Mouse (Mus musculus) forebrain, embryonic 14.5 days (tissue): Measurements from ENCODE around the gene Calm1. TPM values are rescaled to one million over a fixed set of nuclear protein-coding genes. Genes with fewer than 3 reads are reported as not detected.

ENCODE experiments used
- ATAC-seq: fragments of 200-750 bp; cut with Nextera tagmentation; 2 replicates; pipeline ENCODE4 v1.8.0; 2017; ENCODE audit warnings: mild to moderate bottlenecking, moderate library complexity
- DNase-seq: peaks from one replicate; pipeline ENCODE4 v3.0.0-alpha.2; 2015; ENCODE audit warnings: low spot score
- H3K27ac ChIP-seq: fragments of 300-500 bp; sonication (generic); 2 replicates; pipeline ENCODE4 v1.5.1; 2014; ENCODE audit warnings: low read depth, mild to moderate bottlenecking, control low read depth, low read length, moderate library complexity
- H3K27me3 ChIP-seq: fragments of 300-500 bp; sonication (generic); replicated peaks from 2 replicates; pipeline ENCODE4 v1.6.1; 2014; ENCODE audit warnings: low read length, control low read depth, mixed read lengths; ENCODE audit not compliant: control insufficient read depth, insufficient read depth
- H3K36me3 ChIP-seq: fragments of 300-500 bp; sonication (generic); 2 replicates; pipeline ENCODE4 v1.6.1; 2014; ENCODE audit warnings: low read length, control low read depth; ENCODE audit not compliant: control insufficient read depth, insufficient read depth
- H3K4me1 ChIP-seq: fragments of 300-500 bp; sonication (generic); 2 replicates; pipeline ENCODE4 v1.6.1; 2014; ENCODE audit warnings: antibody characterized with exemption, low read length, control low read depth; ENCODE audit not compliant: control insufficient read depth, insufficient read depth
- H3K4me2 ChIP-seq: fragments of 300-500 bp; sonication (generic); 2 replicates; pipeline ENCODE4 v1.6.1; 2014; ENCODE audit warnings: mild to moderate bottlenecking, control low read depth, low read length
- H3K4me3 ChIP-seq: fragments of 300-500 bp; sonication (generic); 2 replicates; pipeline ENCODE4 v1.5.1; 2014; ENCODE audit warnings: low read depth, low read length, control low read depth
- H3K9ac ChIP-seq: fragments of 300-500 bp; sonication (generic); 2 replicates; pipeline ENCODE4 v1.6.1; 2014; ENCODE audit warnings: mild to moderate bottlenecking, low read length, control low read depth, moderate library complexity
- H3K9me3 ChIP-seq: fragments of 300-500 bp; sonication (generic); replicated peaks from 2 replicates; pipeline ENCODE4 v1.6.1; 2016; ENCODE audit warnings: low read length, control low read depth, mixed read lengths; ENCODE audit not compliant: control insufficient read depth
- whole genome bisulfite sequencing: fragments of 180-500 bp; shearing (Covaris S2); extraction: QIAGEN DNeasy Blood & Tissue Kit; methylation state at CpG from one replicate; pipeline ENCODE4 v1.1.7; 2014; 5-methylcytosine and 5-hydroxymethylcytosine counted together
- polyA plus RNA-seq: library from polyadenylated mRNA; unstranded; fragments of >200 nt; fragmentation: Nextera tagmentation; extraction: Ambion mirVana; gene quantifications from 2 replicates; pipeline ENCODE4 v1.2.1, GENCODE M21; 2014

Calm1 gene
- polyA plus RNA-seq, 1 experiment from 2014 or later = 2,256 TPM

DNA sequence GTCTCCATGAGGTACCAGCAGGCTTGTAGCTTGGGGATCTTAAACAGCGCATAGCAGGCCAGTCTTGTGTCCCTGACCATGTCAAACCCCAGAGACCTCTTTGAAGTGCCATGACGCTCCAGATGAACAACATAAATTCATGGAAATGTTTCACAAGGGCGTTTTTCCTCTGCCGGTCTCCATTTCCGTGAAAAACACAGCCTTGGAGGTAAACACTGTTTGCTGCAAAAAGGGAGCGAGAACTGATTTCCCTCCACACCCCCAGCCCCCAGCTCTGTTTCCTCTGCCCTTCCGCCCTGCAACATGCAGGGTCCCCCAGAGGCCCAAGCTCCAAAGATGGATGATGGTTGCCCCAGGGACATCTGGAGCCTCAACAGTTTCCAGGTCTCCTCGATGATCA is 24.3 kb downstream of the Calm1 start:
- H3K27ac ChIP-seq = peak overlapping the region; percentile 39; the same call in 1 of the 2 replicates
- H3K4me2 ChIP-seq = no peak overlapping the region
- no peaks in the 10 kb centered on the region for H3K9me3 ChIP-seq
- ATAC-seq (no peak), DNase-seq (no peak)
- H3K4me1 ChIP-seq = peaks cover 33% of the 10 kb centered on the region
- WGBS = 80% methylated on average over 8 of the region's 8 CpGs
- H3K4me3 ChIP-seq = no peak overlapping the region
- H3K9ac ChIP-seq = no peak overlapping the region
- no peaks in the 10 kb centered on the region for H3K27me3 ChIP-seq
- H3K36me3 ChIP-seq = no peaks in the 10 kb centered on the region

DNA sequence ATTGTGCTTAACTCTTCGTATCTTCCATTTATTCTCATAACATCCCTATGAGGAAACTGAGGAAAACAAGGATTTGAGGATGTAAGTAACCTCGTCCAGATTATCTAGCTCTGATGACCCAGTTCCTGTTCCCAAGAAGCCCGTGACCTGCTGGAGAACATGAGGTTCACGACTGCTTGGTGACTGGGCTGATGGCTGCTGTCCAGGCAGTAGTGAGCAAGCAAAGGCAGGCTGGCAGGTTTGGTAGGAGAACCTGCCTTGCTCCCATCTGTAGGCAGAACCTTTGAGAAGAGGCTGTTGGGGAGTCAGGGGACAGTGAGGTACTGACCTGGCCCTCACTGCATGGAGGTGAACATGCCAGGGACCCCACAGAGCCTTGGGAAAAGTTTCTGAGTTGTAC is 26.0 kb downstream of the Calm1 start:
- DNase-seq = no peak
- no peak overlapping the region for H3K4me3 ChIP-seq
- H3K4me1 ChIP-seq = peaks cover 34% of the 10 kb centered on the region
- ATAC-seq = no peak
- H3K9me3 ChIP-seq = no peaks in the 10 kb centered on the region
- no peak overlapping the region for H3K4me2 ChIP-seq
- no peaks in the 10 kb centered on the region for H3K27me3 ChIP-seq
- H3K36me3 ChIP-seq = no peaks in the 10 kb centered on the region
- no peak overlapping the region for H3K27ac ChIP-seq
- WGBS = 93% methylated on average over 4 of the region's 4 CpGs
- no peak overlapping the region for H3K9ac ChIP-seq

DNA sequence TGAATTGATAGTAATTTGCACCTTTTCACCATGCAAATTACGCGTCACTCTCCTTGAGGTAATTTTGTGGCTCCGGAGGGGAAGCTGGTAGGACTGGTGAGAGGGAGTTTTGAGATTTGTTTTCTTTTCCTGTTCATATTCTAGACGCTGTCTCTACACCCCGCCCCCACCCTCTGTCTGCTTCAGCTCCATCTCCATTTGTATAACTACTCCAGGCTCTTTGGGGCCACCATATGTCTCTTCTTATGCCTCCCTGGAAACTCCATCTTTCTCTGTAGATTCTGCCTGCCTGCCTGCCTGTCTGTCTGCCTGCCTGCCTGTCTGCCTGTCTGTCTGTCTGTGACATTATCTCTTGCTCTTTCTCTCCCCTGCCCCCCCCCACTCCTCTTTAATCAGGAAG is 26.8 kb downstream of the Calm1 start:
- peak; percentile 39 for DNase-seq
- Histone ChIP-seq H3K4me2 (no peak overlapping the region), H3K27ac (peak overlapping the region; percentile 63; the same call in 1 of the 2 replicates), H3K4me1 (peaks cover 34% of the 10 kb centered on the region), H3K36me3 (no peaks in the 10 kb centered on the region), H3K4me3 (no peak overlapping the region), H3K9me3 (no peaks in the 10 kb centered on the region), H3K9ac (no peak overlapping the region), H3K27me3 (no peaks in the 10 kb centered on the region)
- peak; percentile 40; the same call in 1 of the 2 replicates for ATAC-seq
- WGBS = 62% methylated on average over 5 of the region's 5 CpGs

DNA sequence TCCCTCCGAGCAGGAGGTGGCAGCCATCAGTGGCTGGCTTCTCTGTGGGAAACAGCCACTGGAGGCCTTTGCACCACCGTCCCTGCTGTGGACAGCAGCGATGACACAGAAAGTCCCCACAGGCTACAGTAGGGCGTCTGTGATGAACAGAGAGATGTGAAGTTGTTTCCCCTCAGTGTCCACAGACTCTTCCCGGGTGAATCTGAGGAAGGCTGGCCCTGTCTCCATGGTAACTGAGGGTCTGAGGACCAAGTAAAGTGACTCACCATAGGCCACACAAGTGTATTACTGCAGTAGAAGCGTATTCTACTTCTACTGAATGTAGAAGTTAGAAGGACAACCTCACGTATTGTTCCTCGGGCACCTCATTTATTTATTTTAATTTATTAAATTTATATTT is 27.4 kb downstream of the Calm1 start:
- Histone ChIP-seq H3K9ac (no peak overlapping the region), H3K4me1 (peaks cover 30% of the 10 kb centered on the region)
- peak; percentile 45 for ATAC-seq

DNA sequence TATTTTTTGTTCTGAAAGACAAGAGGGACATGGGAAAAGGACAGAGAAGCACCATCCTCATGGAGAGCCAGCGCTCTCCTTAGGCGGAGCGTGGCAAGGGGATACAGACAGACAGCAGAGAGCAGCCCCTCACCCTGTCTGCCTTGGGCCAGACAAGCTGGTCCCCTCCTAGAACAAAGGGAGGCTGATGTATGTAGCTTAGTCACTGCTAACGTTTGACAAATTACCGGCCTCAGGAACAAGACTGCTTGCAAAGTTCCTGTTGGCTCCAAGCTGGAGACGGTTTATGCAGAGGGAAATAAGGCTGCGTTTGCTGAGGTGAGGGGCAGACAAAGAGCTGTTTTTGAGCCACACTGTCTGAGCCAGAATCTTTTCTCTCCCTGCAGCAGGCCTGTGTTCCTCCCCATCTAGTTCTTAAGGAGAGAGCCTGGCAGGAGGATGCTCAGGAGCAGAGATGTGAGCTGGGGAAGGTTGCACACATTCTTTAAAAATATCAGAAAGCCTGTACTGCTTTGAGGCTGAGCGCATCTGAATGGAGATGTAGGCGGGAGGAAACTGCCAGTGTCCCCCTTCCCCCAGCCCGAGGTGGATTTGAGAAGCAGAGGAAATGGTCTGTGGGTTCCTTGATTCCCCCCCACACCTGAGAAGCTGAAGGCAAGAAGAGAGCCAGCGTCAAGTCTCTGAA is 28.9 kb downstream of the Calm1 start:
- ATAC-seq (peak; percentile 59), DNase-seq (peak; percentile 38)
- peak overlapping the region; percentile 53; the same call in 1 of the 2 replicates for H3K27ac ChIP-seq

More for the DNA sequence above, 27.4 kb downstream of the Calm1 start:
- no peak overlapping the region for H3K4me3 ChIP-seq
- H3K9me3 ChIP-seq = no peaks in the 10 kb centered on the region
- WGBS = 64% methylated on average over 8 of the region's 8 CpGs
- no peaks in the 10 kb centered on the region for H3K27me3 ChIP-seq
- peak; percentile 59 for DNase-seq
- H3K27ac ChIP-seq = peak overlapping the region; percentile 63; the same call in 1 of the 2 replicates
- no peaks in the 10 kb centered on the region for H3K36me3 ChIP-seq
- no peak overlapping the region for H3K4me2 ChIP-seq

DNA sequence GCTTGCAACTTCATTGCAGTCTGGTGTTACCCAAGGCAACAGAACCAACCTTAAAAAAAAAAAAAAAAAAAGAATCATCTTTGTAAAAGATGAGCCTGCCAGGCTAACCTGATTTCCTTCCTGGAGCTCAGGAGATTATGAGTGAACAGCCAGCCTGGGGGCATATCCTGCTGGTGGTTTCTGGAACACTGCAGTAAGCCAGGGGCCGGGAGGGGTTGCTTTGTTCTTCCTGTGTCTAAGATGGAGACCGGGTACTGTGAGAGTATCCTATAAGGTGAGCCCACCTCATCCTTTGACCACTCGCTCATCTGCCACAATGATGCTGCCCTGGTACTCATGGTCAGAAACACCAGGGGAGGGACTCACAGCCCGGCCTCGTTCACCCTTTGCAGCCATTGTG is 35.0 kb downstream of the Calm1 start:
- H3K4me2 ChIP-seq = no peak overlapping the region
- H3K9me3 ChIP-seq = no peaks in the 10 kb centered on the region
- ATAC-seq (no peak), DNase-seq (no peak)
- H3K9ac ChIP-seq = no peak overlapping the region
- no peaks in the 10 kb centered on the region for H3K27me3 ChIP-seq
- no peak overlapping the region for H3K4me3 ChIP-seq
- WGBS = 87% methylated on average over 5 of the region's 5 CpGs
- no peak overlapping the region for H3K27ac ChIP-seq
- no peaks in the 10 kb centered on the region for H3K4me1 ChIP-seq
- no peaks in the 10 kb centered on the region for H3K36me3 ChIP-seq

More for the DNA sequence above, 28.9 kb downstream of the Calm1 start:
- Histone ChIP-seq H3K36me3 (no peaks in the 10 kb centered on the region), H3K9ac (peak overlapping the region; percentile 45), H3K4me2 (no peak overlapping the region), H3K4me1 (peaks cover 22% of the 10 kb centered on the region), H3K27me3 (no peaks in the 10 kb centered on the region), H3K9me3 (no peaks in the 10 kb centered on the region), H3K4me3 (no peak overlapping the region)
- 28% methylated on average over 11 of the region's 11 CpGs for WGBS

DNA sequence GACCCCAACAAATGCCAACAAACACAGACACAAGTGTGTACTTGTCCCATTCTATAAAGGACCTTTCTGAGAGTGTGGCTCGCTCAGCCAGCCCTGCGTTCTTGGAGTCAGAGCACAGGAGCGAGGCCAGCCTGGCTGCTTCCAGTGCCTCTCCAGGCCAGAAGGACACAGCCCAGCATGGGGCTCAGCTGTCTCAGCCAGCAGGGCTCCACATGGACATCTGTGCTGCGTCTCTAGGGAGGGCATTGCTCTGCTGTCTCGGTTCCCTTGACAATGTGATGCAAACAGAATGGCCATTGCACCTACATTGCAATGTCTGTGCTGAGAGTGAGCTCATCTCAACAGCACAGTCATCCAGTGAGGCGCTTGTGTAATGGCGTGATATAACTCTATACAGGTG is 35.7 kb downstream of the Calm1 start:
- H3K4me3 ChIP-seq = no peak overlapping the region
- ATAC-seq = no peak
- peaks cover 6% of the 10 kb centered on the region for H3K4me1 ChIP-seq
- no peaks in the 10 kb centered on the region for H3K27me3 ChIP-seq
- no peak for DNase-seq
- H3K9me3 ChIP-seq = no peaks in the 10 kb centered on the region
- 84% methylated on average over 7 of the region's 7 CpGs for WGBS
- no peak overlapping the region for H3K9ac ChIP-seq
- no peaks in the 10 kb centered on the region for H3K36me3 ChIP-seq
- no peak overlapping the region for H3K27ac ChIP-seq
- H3K4me2 ChIP-seq = no peak overlapping the region

DNA sequence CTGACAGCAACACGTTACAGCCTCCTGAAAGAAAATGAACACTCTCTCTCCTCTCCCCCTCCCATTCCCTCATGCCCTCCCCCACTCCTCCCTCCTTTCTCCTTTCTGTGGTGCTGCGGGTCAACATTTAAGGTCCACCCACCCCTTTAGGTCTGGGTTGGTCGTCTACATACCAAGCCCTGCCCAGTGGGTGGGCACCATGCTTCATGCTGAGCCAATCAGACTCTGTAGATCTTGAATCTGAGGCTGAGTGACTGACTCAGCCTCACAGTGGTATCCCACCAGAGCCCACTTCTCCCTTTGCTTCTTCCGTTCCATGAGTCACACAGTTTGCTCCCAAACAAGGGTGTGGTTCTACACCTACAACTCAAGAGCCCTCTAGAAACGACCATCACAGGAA is 36.2 kb downstream of the Calm1 start:
- no peak overlapping the region for H3K9ac ChIP-seq
- no peak overlapping the region for H3K4me3 ChIP-seq
- H3K9me3 ChIP-seq = no peaks in the 10 kb centered on the region
- DNase-seq = no peak
- H3K4me2 ChIP-seq = no peak overlapping the region
- 56% methylated on average over 5 of the region's 5 CpGs for WGBS
- ATAC-seq = no peak
- H3K4me1 ChIP-seq = peaks cover 8% of the 10 kb centered on the region
- no peak overlapping the region for H3K27ac ChIP-seq
- no peaks in the 10 kb centered on the region for H3K27me3 ChIP-seq
- no peaks in the 10 kb centered on the region for H3K36me3 ChIP-seq

DNA sequence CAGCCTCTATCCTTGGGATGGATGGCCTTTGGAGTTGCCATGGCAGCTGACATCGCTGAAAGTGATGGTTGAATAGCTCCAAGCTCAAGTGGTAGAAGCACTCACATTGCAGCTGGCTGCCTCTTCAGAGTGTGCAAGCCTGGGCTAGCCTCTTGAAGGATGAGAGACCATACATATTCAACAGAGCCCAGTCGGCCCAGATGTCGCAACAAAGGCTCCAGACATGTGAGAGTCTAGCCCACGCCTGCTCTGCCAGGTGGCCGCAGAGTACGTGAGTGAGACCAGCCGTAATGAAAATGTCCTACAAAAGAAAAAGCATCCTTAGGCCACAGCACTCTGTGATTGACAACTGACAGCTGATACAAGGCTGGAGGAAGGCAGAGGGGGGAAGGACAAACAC is 40.2 kb downstream of the Calm1 start:
- Histone ChIP-seq H3K9ac (no peak overlapping the region), H3K9me3 (no peaks in the 10 kb centered on the region), H3K36me3 (no peaks in the 10 kb centered on the region), H3K27me3 (no peaks in the 10 kb centered on the region), H3K4me1 (peaks cover 11% of the 10 kb centered on the region), H3K4me3 (no peak overlapping the region), H3K27ac (peak overlapping the region; percentile 49), H3K4me2 (no peak overlapping the region)
- WGBS = 43% methylated on average over 7 of the region's 7 CpGs
- peak; percentile 74 for ATAC-seq
- DNase-seq = peak; percentile 79
